Mouse (Mus musculus) spleen, postnatal 4 days (tissue): ENCODE results near the gene Atg101.

ENCODE experiments used
- DNase-seq, 2 experiments: peaks; one replicate each; pipeline ENCODE4 v3.0.0; 2022; ENCODE audit warnings: low spot score in 2 of 2

Gene Atg101

DNA sequence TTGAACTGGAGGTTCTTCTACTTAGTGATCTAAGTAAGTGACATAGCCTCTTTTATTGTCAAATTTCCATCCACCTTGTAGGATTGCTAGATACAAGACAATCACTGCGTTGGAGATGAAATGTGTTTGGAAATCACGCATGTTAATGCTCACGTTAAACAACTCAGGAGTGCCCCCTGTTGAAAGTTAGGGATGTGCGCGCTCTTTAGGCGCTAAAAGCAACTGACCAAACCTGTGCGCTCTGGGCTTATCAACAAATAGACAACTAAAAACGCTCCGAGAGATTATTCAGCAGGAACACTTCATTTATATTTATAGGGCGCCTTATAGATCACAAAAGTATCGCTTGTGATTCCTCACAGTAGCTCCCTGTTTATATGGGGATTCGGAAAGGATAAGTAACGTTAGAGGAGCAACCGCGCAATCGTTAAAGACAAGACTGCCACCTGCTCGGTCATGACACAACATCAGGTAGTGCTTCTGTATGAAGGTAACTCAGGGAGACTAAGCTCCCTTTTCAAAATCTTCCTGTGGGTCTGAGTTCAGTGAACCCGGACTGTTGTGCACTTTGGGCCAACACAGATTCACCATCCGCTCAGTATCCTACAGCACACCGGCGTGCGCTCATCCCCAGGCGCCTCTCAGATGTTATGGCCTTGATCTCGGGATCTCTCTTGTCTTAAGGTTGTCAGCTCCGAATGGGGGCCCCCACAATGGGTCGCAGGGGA, 725 bp upstream of the Atg101 start:
- DNase-seq: peak in 1 of 2 experiments; percentile 50

DNA sequence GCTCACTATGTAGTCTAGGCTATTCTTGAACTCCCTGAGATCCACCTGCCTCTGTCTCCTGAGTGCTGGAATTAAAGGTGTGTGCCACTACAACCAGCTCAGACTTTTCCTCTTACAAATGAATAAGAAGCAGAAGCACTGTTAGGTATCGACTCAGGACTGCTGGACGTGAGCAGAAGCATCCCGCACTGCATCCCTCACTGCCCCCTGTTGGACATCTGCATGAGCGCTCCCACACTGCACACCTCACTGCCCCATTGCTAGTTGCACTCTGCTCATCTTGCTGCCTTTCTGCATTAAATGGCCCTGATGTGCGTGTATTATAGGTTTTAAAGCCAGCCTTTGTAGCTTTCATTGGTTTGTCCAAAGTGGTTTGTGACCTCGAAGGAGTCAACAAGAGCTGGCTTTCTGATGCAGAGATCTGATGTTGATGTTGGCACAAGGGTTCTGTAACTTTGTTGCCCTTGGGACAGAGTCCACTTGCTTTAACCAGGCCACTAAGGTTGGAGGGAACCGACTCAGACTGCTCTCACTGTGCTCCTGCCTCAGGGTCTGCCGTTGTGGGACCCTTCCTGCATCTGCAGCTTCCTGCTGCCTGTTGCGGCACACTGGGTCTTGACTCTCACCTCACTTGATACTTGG, 2.2 kb downstream of the Atg101 start:
- no peak for DNase-seq

DNA sequence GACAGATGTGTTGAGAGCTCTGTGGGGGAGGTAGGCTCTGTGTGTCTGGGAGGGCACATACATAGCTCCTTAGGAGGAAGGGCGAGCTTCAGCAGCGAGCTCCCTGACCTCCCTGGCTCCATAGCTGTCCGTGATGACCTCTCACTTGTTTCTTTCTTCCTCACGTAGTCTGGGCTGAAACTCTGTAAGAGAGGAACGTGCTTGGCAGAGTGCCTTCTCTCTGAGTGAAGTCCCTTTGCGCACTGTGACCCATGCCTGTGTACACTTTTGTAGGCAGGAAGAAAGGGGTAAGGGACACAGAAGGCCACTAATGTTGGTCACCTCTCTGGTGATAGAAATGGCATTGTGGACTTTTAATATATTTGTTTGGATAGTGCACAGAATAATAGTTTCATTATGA, 3.3 kb downstream of the Atg101 start:
- DNase-seq: no peak

DNA sequence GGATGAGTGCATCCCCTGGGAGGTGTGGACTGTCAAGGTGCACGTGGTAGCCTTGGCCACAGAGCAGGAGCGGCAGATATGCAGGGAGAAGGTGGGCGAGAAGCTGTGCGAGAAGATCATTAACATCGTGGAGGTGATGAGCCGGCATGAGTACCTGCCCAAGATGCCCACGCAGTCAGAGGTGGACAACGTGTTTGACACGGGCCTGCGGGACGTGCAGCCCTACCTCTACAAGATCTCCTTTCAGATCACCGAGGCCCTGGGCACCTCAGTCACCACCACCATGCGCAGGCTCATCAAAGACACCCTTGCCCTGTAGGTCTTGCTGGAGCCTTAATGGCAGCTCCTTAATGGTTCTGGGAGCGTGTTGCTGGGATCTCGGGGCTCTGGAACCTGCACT, 6.3 kb downstream of the Atg101 start:
- no peak for DNase-seq

DNA sequence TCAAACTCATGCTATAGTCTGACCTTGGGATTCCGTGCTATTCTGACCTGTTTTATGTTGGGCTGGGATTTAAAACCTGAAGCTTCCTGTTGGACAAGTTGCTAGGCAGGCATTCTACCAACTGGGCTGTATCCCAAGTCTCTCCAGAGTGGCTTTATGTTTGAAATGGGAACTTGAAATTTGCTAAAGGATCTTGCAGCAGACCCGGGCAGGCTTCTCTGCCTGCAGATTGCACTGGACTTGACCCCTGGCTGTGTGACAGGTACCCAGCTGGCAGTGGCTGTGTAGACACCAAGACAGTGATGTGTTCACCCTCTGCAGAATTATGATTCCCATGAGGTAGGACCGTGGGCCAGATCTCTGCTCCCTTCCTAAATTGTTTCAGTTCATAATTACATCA, 7.9 kb downstream of the Atg101 start:
- DNase-seq: no peak

DNA sequence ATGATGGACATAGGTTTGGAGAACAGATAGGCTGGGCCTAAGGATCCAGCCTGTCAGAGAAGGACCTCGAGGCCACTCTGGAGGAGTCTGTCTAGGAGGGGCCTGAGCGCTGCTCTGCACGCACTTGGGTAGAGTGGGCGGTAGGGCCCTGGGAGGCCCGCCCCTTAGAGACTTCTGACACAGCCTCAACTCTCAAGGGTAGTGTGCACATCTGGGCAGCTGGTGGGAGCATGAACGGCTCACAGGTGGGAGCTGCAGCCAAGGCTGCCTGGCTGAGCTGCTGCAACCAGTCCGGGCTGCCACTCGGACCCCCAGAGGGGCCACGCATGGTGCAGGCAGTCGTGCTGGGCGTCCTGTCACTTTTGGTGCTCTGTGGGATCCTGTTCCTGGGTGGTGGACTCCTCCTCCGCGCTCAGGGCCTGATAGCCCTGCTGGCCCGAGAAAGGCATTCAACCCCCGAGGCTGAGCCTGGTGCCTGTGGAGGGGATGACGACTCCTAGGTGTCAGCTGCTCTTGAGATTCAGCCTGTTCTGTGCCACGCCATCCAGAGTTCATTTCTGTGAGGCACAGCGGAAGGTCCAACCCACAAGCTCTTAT, 9.1 kb downstream of the Atg101 start, which contains the start of gene 6030408B16Rik:
Gene 6030408B16Rik (plus strand): TSS at position 188 of the 597 bp plus-strand sequence.
- DNase-seq: no peak

DNA sequence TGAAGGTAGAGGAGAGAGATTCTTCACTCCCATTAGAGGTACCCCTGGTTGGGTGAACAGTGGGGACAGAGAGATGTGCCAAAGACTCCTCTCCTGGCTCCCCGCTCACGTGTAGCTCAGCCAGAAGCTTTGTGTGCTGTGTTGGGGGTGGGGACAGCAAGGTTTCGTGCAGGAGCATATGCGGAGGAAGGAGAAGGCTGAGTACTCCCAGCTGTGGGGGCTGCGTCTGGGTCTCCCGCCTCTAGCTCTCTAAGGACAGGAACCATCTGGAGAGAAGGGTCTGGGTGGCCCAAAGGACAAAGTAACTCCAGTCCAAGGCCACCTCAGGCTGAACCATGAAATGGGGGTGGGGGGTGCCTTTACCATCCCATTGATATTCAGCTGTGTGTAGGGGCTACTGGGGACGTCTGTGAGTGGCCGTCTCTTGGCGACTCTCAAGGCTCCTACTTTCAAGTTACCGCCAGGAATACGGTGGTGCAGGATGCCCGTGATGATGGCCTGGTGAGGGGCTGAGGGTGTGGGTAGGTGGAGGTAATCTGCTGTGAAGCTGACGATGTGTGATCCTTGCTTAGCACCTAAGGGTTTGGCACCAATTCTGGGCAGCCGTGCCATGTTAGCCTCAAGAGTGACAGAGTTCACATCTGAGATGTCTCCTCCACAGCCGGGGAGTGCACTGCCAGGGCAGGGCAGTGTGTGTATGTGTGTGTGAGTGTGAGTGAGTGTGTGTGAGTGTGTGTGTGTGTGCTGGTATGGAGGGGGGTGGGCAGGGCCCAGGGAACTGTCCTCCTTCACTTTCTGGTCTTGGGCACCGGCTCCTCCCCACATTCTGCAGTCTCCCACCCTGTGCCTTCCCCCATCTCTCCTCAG, 10.2 kb downstream of the Atg101 start:
- no peak for DNase-seq

DNA sequence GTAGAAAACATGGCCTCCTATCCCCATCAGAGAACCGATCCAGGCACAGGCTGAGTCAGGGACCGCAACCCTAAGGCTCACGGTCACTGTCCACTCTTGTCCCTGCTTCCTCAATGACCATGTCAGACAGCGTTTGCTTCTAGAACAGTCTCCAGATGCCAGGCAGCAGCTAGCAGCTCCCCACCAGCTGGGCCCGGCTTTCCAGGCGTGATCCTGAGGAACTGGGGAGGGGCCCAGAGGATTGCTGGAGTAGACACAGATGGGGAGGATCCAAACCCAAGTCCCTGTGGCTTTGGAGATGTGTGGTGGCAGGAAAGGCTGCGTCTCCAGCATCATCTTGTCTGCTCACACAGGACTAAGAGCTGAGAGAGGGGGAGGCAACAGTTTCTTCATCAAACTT, 11.0 kb downstream of the Atg101 start:
- no peak for DNase-seq

DNA sequence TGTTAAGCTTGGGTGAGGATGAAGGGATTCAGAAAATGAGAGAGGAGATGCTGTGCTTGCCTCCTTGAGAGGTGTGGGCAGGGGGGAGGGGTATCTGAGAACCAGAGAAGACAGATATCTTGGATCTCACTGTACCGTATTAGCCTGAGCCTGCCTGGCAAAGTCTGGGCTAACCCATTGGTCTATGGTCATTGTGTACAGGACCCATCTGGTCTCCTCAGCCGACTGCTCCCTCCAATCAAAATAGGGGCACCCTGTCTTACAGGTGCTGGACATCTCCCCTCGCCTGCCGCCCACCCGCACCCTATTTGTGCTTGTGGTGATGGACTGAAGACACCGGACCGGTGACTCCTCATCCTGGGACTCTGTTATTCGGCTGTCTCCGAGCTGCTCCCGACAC, 11.5 kb downstream of the Atg101 start:
- no peak for DNase-seq

DNA sequence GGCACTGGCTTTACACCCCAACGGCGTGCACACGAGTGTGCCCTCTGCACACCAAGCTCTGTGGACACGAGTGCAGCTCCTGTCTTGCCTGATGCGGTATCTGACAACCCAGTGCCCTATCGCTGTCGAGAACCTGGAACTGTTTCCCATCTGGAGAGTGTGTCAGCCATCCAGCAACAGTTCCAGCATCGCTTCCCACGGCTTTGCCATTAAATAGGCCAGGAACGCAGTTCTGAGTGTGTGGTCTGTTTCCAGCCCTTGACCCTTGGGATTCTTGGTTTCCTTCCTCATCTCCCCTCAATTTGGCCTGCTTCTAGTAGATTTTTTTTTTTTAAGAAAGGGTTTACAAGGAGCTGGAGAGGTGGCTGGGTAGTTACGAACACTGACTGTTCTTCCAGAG, 12.0 kb downstream of the Atg101 start:
- DNase-seq: no peak

DNA sequence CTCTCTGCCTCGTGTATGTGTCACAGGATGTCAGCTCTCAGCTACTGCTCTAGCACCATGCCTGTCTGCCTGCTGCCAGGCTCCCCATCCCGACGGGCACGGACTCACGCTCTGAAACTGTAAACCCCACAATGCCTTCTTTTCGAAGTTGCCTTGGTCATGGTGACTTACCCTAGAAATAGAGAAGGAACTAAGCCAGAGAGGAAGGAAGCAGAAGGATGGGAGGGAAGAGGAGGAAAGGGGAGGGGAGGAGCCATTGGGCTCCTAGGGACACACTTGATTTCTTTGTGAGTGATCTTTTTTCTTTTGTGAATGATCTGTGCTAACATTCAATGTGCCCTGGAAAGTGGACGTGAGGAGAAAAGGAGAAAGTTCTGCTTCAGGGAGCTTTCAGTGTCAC, 13.9 kb downstream of the Atg101 start:
- DNase-seq: no peak

DNA sequence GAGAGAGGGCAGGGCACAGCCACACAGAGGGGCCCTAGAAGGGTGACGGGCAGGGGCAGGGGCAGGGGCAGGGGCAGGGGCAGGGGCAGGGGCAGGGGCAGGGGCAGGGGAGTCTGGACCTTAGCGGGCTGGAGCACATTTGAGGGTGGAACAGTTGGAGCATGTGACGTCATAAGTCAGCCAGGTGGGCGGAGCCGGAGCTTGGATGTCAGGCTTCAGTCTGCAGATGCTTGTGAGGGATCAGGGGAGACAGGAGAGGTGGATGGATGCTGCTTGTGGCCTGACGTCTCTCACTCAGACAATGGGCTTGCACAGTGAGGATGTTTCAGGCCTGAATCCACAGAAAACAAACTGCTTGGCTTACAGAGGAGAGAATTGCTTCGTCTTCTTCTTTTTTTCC, 14.5 kb downstream of the Atg101 start:
- no peak for DNase-seq

DNA sequence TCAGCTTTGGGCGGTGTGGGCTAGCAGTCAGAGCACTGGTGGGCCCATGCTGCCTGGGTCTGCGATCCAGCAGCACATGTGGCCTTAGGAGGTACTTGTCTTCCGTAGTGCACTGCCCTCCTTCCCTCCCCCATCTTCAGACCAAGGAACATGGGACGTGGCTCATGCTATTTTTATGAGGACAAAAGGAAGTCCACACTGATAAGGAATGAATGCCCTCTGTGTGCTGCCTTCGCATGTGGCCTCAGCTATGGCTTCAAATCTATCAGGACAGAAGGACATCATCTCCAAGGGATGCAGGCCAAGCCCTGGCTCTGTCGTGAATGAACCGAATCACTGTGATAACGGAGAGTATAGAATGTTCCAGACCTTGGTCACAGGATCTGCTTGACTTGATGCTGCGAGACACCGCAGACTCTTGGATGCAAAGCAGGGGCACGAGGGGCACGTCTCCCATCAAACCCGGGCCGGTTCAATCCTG, 15.4 kb downstream of the Atg101 start:
- no peak for DNase-seq

DNA sequence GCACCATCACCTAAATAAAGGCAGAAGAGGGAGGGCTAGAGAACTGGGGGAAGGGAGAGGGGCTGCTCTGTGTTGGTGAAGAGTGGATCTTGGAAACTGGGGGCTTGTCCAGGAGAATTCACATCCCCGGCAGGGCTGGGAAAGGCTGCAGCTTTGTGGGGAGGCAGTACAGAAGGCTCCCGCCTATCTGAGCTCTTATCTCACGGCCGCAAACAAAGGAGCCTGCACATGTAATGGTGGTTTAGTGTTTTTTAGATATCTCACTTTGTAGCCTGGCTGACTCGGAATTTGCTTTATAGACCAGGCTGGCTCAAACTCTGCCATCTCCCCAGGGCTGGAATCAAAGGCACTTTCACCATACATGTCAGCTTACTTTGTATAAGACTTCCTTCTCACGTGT, 16.1 kb downstream of the Atg101 start:
- no peak for DNase-seq

DNA sequence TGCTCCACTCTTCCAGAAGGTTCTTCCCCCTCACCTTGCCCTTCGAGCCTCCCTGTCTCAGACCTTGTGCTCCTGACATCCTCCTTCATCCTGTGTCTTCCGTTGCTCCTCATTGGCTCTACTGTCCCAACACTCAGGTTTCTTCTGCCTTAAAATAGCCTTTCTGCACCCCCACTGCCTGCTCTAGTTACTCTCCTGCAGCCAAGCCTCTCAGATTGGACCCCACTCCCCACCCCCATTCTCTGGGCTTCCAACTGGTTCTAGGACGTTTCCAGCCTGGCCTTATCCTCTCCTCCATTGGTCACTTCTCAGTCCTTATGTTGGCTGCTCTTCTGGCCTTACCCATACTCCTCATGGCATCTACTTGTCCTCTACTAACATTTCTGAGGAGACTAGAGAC, 18.1 kb downstream of the Atg101 start:
- no peak for DNase-seq

DNA sequence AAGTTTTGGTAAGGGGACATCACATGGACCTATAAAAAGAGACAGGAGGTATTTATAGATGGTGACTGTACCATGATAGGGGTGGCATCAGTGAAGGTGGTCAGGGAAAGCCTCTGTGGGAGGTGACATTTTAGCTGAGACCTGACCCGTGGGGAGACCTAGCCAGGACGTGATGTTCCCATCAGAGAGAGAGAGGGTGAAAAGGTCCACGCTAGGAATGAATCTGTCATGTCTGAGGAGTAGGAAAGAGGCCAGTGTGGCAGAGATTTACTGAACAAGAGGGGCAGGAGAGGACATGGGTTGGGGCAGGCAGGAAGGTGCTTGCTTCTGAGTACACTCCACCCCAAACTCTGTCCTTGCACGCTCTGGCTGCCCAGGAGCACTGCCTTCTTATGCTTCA, 19.8 kb downstream of the Atg101 start:
- DNase-seq: no peak

DNA sequence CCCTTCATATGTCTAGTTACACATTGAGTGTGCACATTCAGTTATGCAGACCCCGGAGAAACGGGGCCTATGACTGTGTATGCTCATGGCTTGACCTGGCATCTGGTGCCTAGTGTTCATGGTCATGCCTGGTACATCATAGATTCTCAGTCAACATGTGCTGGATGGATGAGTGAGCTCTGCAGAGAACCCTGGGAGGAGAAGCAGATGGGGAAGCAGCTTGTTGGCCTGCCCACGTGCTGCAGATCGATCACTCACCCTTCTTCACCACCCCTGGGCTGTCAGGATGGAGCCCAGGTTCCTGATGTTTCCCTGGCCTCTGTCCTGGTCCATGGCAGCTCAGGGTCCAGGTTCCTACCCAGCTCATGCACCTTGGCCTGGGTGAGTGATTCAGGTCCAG, 22.4 kb downstream of the Atg101 start:
- DNase-seq: no peak

DNA sequence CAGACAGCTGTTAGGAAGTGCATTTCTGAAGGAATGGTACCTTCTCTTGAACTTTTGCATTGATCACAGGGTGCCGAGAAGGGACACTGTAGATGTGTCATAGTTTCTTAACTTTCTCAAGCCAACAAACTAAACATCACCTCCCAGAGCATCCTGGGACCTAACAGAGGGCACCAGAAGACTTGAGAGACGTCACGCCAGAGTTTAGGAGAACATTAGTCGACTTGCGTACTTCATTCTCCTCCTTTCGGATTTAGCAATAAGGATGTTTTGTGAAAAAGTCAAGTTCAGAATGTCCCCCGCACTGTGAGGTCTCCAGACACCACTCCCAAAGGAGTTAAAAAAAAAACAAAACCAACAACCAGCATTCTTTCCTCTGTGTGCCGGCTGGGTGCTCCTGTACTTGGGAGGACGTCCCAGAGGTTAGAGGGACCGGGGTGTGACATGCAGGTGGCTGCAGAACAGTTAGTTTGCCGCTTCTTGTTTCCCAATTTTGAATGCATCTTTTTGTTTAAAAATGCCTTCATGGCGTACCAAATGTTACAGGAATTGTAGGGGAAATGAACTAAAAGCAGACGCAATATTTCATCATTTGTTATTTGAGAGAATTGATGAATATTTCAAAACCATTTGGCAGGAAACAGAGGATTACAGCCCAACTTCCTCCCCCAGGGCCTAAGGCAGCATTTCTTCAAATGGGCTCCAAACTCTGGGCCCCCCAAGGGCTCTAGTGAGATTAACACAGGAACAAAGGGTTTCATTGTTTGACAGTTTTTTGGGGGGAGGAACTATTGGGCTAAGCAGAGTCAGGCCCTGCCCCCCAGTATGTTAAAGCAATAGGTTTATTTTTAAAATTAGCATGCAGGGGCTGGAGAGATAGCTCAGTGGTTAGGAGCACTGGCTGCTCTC, 24.6 kb downstream of the Atg101 start:
- no peak for DNase-seq

DNA sequence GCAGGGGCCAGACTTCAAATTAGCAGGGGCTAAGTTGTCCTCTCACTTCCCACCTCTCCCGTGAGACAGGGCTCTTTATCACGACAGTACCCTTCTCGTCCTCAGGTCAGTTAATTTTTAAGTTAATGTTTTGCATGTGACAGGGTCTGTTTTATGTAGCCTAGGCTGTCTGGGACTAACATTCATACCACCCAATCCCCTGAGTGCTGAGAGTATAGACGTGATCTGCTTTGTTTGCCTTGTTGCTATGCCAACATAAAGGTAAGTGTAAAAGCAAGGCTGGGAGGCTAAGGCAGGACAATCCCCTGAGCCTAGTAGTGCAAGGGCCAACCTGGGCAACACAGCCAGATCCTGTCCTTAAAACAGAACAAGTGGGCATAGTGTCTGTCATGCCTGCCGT, 25.4 kb downstream of the Atg101 start:
- DNase-seq: no peak

DNA sequence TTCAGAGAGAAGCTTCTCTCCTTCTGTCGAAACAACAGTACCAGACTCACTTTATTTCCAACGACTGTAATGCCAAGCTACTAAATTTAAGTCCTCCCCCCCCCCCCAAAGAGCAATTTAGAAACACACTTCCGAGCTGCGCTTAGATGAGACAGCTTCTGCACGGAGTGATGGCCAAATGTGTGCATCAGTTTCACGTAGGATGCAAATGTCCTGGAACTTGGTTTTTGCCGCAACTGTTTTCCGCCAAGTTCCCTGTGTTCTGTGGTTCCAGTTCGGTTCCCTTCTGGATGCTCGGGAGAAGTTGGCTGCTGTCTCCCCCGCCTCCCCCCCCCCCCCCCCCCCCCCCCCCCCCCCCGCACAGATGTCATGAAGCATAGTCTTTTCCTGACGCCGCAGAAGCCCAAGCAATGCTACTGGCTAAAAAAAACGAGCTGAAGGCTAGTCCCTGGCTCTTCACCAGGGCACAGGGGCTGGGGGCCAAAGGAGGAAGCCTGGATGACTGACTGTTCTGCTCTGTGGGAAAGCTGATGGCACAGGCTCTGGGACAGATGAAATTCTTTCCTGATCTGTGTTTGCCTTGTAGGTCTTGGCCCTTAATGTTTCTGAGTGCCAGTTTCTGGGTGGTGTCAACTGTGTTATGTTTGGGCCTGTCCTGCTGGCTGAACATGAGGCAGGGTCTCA, 27.2 kb downstream of the Atg101 start:
- DNase-seq: no peak

DNA sequence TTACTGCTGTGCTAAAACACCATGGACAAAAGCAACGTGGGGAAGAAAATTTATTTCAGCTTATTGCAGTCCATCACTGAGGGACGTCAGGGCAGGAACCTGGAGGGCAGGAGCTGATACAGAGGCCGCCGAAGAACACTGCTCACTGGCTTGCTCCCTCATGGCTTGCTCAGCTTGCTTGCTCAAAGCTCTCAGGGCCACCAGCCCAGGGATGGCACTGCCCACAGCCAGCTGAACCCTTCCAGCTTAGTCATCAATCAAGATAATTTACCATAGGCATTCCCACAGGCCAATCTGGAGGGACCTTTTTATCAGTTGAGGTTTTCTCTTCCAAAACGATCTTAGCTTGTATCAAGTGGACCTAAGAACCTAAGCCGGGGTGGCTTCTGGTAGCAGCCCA, 27.9 kb downstream of the Atg101 start:
- no peak for DNase-seq
